Mouse (Mus musculus): ENCODE results near the gene Rps15. TPM values are rescaled to one million over a fixed set of nuclear protein-coding genes. Genes with fewer than 3 reads are reported as not detected.

Rps15 gene
- polyA plus RNA-seq, 1 experiment from 2014 or later: 821 TPM

GRCm38 (mm10) chr10:80281304-80281703 is 10.9 kb upstream of the Rps15 start:
- H3K9ac ChIP-seq (ENCODE audit: low read length): no peak overlapping the region
- ATAC-seq (ENCODE audit: low FRiP score, low TSS enrichment): peak; percentile 16; the same call in 1 of the 2 replicates

GRCm38 (mm10) chr10:80281921-80282371 is 10.3 kb upstream of the Rps15 start:
- WGBS: 66% methylated on average over 8 of the region's 8 CpGs
- Histone ChIP-seq H3K4me3 (ENCODE audit: low read depth, low read length) (no peak overlapping the region), H3K9ac (ENCODE audit: low read length) (no peak overlapping the region), H3K4me2 (replicated peaks; ENCODE audit: low read depth) (no peak overlapping the region), H3K9me3 (ENCODE audit: control insufficient read depth, low read length) (no peaks in the 10 kb centered on the region), H3K4me1 (replicated peaks; ENCODE audit: control insufficient read depth, insufficient read depth) (no peaks in the 10 kb centered on the region), H3K36me3 (ENCODE audit: control insufficient read depth, insufficient read depth, low read length) (peaks cover 53% of the 10 kb centered on the region), H3K27ac (replicated peaks) (peak overlapping the region; percentile 91), H3K27me3 (ENCODE audit: control insufficient read depth, insufficient read depth, low read length) (no peaks in the 10 kb centered on the region)
- no peak for TF ChIP-seq EP300 (optimal IDR thresholded peaks at IDR 0.05)
- no peak for TF ChIP-seq CTCF (IDR thresholded peaks at IDR 0.05; ENCODE audit: low read depth)
- DNase-seq (ENCODE audit: low spot score): peak; percentile 77
- 0 out of 2 replicates have a peak, but pooled peaks have one; percentile 9 for ATAC-seq (ENCODE audit: low FRiP score, low TSS enrichment)

More at GRCm38 (mm10) chr10:80281304-80281703, 10.9 kb upstream of the Rps15 start:
- H3K4me1 ChIP-seq (replicated peaks; ENCODE audit: control insufficient read depth, insufficient read depth): no peaks in the 10 kb centered on the region
- WGBS: 67% methylated on average over 7 of the region's 7 CpGs
- no peaks in the 10 kb centered on the region for H3K27me3 ChIP-seq (ENCODE audit: control insufficient read depth, insufficient read depth, low read length)
- TF ChIP-seq EP300 (optimal IDR thresholded peaks at IDR 0.05) (no peak), CTCF (IDR thresholded peaks at IDR 0.05; ENCODE audit: low read depth) (no peak)
- H3K27ac ChIP-seq (replicated peaks): peak overlapping the region; percentile 91
- DNase-seq (ENCODE audit: low spot score): peak; percentile 75
- H3K9me3 ChIP-seq (ENCODE audit: control insufficient read depth, low read length): no peaks in the 10 kb centered on the region
- no peak overlapping the region for H3K4me3 ChIP-seq (ENCODE audit: low read depth, low read length)
- no peak overlapping the region for H3K4me2 ChIP-seq (replicated peaks; ENCODE audit: low read depth)
- H3K36me3 ChIP-seq (ENCODE audit: control insufficient read depth, insufficient read depth, low read length): peaks cover 52% of the 10 kb centered on the region

- peaks cover 45% of the 10 kb centered on the region for H3K36me3 ChIP-seq (ENCODE audit: control insufficient read depth, insufficient read depth, low read length)
- no peak overlapping the region for H3K9ac ChIP-seq (ENCODE audit: low read length)
- no peak overlapping the region for H3K4me2 ChIP-seq (replicated peaks; ENCODE audit: low read depth)
- H3K27me3 ChIP-seq (ENCODE audit: control insufficient read depth, insufficient read depth, low read length): no peaks in the 10 kb centered on the region
- H3K4me3 ChIP-seq (ENCODE audit: low read depth, low read length): no peak overlapping the region
- WGBS: 62% methylated on average over 20 of the region's 20 CpGs
- DNase-seq (ENCODE audit: low spot score): peak; percentile 91
- TF ChIP-seq CTCF (IDR thresholded peaks at IDR 0.05; ENCODE audit: low read depth) (peak; percentile 19; the same call in 1 of the 2 replicates), EP300 (optimal IDR thresholded peaks at IDR 0.05) (no peak)
- ATAC-seq (ENCODE audit: low FRiP score, low TSS enrichment): peak; percentile 90
- H3K27ac ChIP-seq (replicated peaks): peak overlapping the region; percentile 91
- H3K9me3 ChIP-seq (ENCODE audit: control insufficient read depth, low read length): no peaks in the 10 kb centered on the region
- no peaks in the 10 kb centered on the region for H3K4me1 ChIP-seq (replicated peaks; ENCODE audit: control insufficient read depth, insufficient read depth)
Measured at GRCm38 (mm10) chr10:80282481-80283441, 9.5 kb upstream of the Rps15 start.

- DNase-seq (ENCODE audit: low spot score): no peak
- Histone ChIP-seq H3K9me3 (ENCODE audit: control insufficient read depth, low read length) (no peaks in the 10 kb centered on the region), H3K27me3 (ENCODE audit: control insufficient read depth, insufficient read depth, low read length) (no peaks in the 10 kb centered on the region), H3K9ac (ENCODE audit: low read length) (0 out of 2 replicates have a peak overlapping the region, but pooled peaks have one; percentile 23), H3K36me3 (ENCODE audit: control insufficient read depth, insufficient read depth, low read length) (peaks cover 27% of the 10 kb centered on the region), H3K4me2 (replicated peaks; ENCODE audit: low read depth) (no peak overlapping the region), H3K27ac (replicated peaks) (no peak overlapping the region), H3K4me3 (ENCODE audit: low read depth, low read length) (no peak overlapping the region), H3K4me1 (replicated peaks; ENCODE audit: control insufficient read depth, insufficient read depth) (no peaks in the 10 kb centered on the region)
- 76% methylated on average over 15 of the region's 15 CpGs for WGBS
- no peak for ATAC-seq (ENCODE audit: low FRiP score, low TSS enrichment)
- TF ChIP-seq EP300 (optimal IDR thresholded peaks at IDR 0.05) (no peak), CTCF (IDR thresholded peaks at IDR 0.05; ENCODE audit: low read depth) (no peak)
Measured at GRCm38 (mm10) chr10:80285222-80286070, 6.8 kb upstream of the Rps15 start.

- DNase-seq (ENCODE audit: low spot score): peak; percentile 70
- no peak for ATAC-seq (ENCODE audit: low FRiP score, low TSS enrichment)
- H3K27me3 ChIP-seq (ENCODE audit: control insufficient read depth, insufficient read depth, low read length): no peaks in the 10 kb centered on the region
- no peaks in the 10 kb centered on the region for H3K9me3 ChIP-seq (ENCODE audit: control insufficient read depth, low read length)
- peaks cover 21% of the 10 kb centered on the region for H3K36me3 ChIP-seq (ENCODE audit: control insufficient read depth, insufficient read depth, low read length)
- no peak for TF ChIP-seq EP300 (optimal IDR thresholded peaks at IDR 0.05)
- no peak for TF ChIP-seq CTCF (IDR thresholded peaks at IDR 0.05; ENCODE audit: low read depth)
- H3K9ac ChIP-seq (ENCODE audit: low read length): no peak overlapping the region
- H3K4me3 ChIP-seq (ENCODE audit: low read depth, low read length): no peak overlapping the region
- 0 out of 2 replicates have a peak overlapping the region, but pooled peaks have one; percentile 18 for H3K27ac ChIP-seq (replicated peaks)
- no peak overlapping the region for H3K4me2 ChIP-seq (replicated peaks; ENCODE audit: low read depth)
- no peaks in the 10 kb centered on the region for H3K4me1 ChIP-seq (replicated peaks; ENCODE audit: control insufficient read depth, insufficient read depth)
- WGBS: 83% methylated on average over 12 of the region's 12 CpGs
Measured at GRCm38 (mm10) chr10:80288097-80288496, 4.2 kb upstream of the Rps15 start.
